Mouse (Mus musculus) liver, embryonic 13.5 days (tissue): ENCODE measurements around the gene Idnk. TPM values are rescaled to one million over a fixed set of nuclear protein-coding genes. Genes with fewer than 3 reads are reported as not detected.

Experiments
- ATAC-seq: fragments of 200-750 bp; cut with Nextera tagmentation; 2 replicates; pipeline ENCODE4 v1.8.0; 2017; ENCODE audit warnings: low read depth, mild to moderate bottlenecking, moderate number of reproducible peaks, moderate library complexity
- DNase-seq: peaks from one replicate; pipeline ENCODE4 v3.0.0; 2022
- H3K27ac ChIP-seq: fragments of 300-500 bp; sonication (generic); 2 replicates; pipeline ENCODE4 v1.5.1; 2015; ENCODE audit warnings: moderate library complexity, mild to moderate bottlenecking, inconsistent platforms
- H3K27me3 ChIP-seq: fragments of 300-500 bp; sonication (generic); 2 replicates; pipeline ENCODE4 v1.6.1; 2015; ENCODE audit warnings: mild to moderate bottlenecking, inconsistent platforms
- H3K36me3 ChIP-seq: fragments of 300-500 bp; sonication (generic); 2 replicates; pipeline ENCODE4 v1.6.1; 2015; ENCODE audit warnings: mild to moderate bottlenecking, inconsistent platforms
- H3K4me1 ChIP-seq: fragments of 300-500 bp; sonication (generic); replicated peaks from 2 replicates; pipeline ENCODE4 v1.6.1; 2015; ENCODE audit warnings: inconsistent platforms
- H3K4me2 ChIP-seq: fragments of 300-500 bp; sonication (generic); 2 replicates; pipeline ENCODE4 v1.6.1; 2015; ENCODE audit warnings: inconsistent platforms, mild to moderate bottlenecking, moderate library complexity
- H3K4me3 ChIP-seq: fragments of 300-500 bp; sonication (generic); replicated peaks from 2 replicates; pipeline ENCODE4 v1.5.1; 2015; ENCODE audit warnings: mild to moderate bottlenecking, inconsistent platforms
- H3K9ac ChIP-seq: fragments of 300-500 bp; sonication (generic); 2 replicates; pipeline ENCODE4 v1.6.1; 2015; ENCODE audit warnings: mild to moderate bottlenecking, inconsistent platforms
- H3K9me3 ChIP-seq: fragments of 300-500 bp; sonication (generic); replicated peaks from 2 replicates; pipeline ENCODE4 v1.6.1; 2016; ENCODE audit warnings: inconsistent platforms
- WGBS: fragments of 180-500 bp; shearing (Covaris S2); methylation state at CpG from one replicate; pipeline ENCODE4 v1.1.7; 2015; ENCODE audit not compliant: insufficient replicate concordance; 5-methylcytosine and 5-hydroxymethylcytosine counted together
- polyA plus RNA-seq: library from polyadenylated mRNA; unstranded; fragments of >200 nt; fragmentation: Nextera tagmentation; extraction: Ambion mirVana; gene quantifications from 2 replicates; pipeline ENCODE4 v1.2.1, GENCODE M21; 2015

The Idnk gene
- polyA plus RNA-seq, 1 experiment from 2014 or later: 21.8 TPM

GRCm38 (mm10) chr13:58197211-58197610, 39.8 kb downstream of the Idnk start:
- Histone ChIP-seq H3K27ac (no peak overlapping the region), H3K27me3 (no peaks in the 10 kb centered on the region), H3K4me3 (no peak overlapping the region), H3K4me2 (no peak overlapping the region), H3K9ac (no peak overlapping the region), H3K4me1 (peaks cover 5% of the 10 kb centered on the region; the same call in 1 of the 2 replicates), H3K9me3 (no peaks in the 10 kb centered on the region), H3K36me3 (peaks cover 44% of the 10 kb centered on the region)
- 74% methylated on average over 3 of the region's 3 CpGs for WGBS
- no peak for ATAC-seq
- DNase-seq: no peak

- DNase-seq: no peak
- H3K4me1 ChIP-seq: peaks cover 7% of the 10 kb centered on the region; the same call in 1 of the 2 replicates
- ATAC-seq: no peak
- H3K27ac ChIP-seq: no peak overlapping the region
- H3K36me3 ChIP-seq: peaks cover 38% of the 10 kb centered on the region
- H3K9me3 ChIP-seq: no peaks in the 10 kb centered on the region
- WGBS: 84% methylated on average over 7 of the region's 7 CpGs
- H3K27me3 ChIP-seq: no peaks in the 10 kb centered on the region
- no peak overlapping the region for H3K4me3 ChIP-seq
- H3K9ac ChIP-seq: no peak overlapping the region
- H3K4me2 ChIP-seq: no peak overlapping the region
Measured at GRCm38 (mm10) chr13:58197981-58198640, 40.7 kb downstream of the Idnk start.

DNA sequence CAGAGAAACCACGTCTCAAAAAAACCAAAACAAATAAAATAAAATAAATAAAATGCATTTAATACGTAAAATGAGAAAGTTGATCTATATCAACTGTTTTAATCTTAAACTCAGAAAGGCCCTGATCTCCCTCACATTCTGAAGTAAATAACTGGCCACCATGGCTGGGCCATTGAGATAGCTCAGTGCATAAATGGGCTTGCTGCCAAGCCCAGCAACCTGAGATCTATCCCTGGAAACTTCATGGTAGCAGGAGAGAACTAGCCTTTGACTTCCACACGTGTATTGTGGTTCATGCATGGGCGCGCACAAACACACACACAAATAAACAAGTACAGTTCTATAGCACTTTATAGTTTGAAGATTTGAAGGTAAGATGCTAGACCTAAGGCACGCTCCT, 43.9 kb downstream of the Idnk start:
- Histone ChIP-seq H3K36me3 (peaks cover 15% of the 10 kb centered on the region), H3K4me1 (peaks cover 20% of the 10 kb centered on the region), H3K4me2 (no peak overlapping the region), H3K9ac (no peak overlapping the region), H3K27me3 (no peaks in the 10 kb centered on the region), H3K27ac (no peak overlapping the region), H3K9me3 (no peaks in the 10 kb centered on the region), H3K4me3 (no peak overlapping the region)
- WGBS: 79% methylated on average over 6 of the region's 6 CpGs
- ATAC-seq (no peak), DNase-seq (no peak)

DNA sequence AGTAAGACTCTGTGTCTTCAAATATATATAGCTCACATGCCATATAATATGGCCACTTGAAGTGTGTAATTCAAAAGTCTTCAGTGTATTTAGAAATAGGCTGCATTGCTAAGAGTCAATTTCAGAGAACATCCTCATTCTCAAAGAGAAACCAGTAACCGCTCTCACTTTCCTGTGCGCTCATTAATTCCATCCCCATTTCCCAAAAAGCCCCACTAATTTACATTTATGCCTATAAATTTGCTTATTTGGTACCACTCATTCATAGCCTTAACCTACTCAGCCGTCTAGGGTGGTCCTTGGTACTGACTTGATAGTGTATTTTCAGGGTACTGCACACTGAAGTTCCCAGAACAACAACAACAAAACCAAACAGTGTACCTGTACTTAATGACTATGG, 44.5 kb downstream of the Idnk start:
- H3K36me3 ChIP-seq: peaks cover 12% of the 10 kb centered on the region
- no peak overlapping the region for H3K27ac ChIP-seq
- 78% methylated on average over 3 of the region's 3 CpGs for WGBS
- ATAC-seq: no peak
- H3K4me3 ChIP-seq: no peak overlapping the region
- H3K9me3 ChIP-seq: no peaks in the 10 kb centered on the region
- H3K4me1 ChIP-seq: peaks cover 26% of the 10 kb centered on the region
- no peak for DNase-seq
- H3K9ac ChIP-seq: no peak overlapping the region
- no peak overlapping the region for H3K4me2 ChIP-seq
- no peaks in the 10 kb centered on the region for H3K27me3 ChIP-seq

GRCm38 (mm10) chr13:58202903-58203302, 45.5 kb downstream of the Idnk start:
- no peak overlapping the region for H3K4me3 ChIP-seq
- H3K27ac ChIP-seq: no peak overlapping the region
- DNase-seq (no peak), ATAC-seq (no peak)
- no peak overlapping the region for H3K9ac ChIP-seq
- H3K9me3 ChIP-seq: no peaks in the 10 kb centered on the region
- peaks cover 30% of the 10 kb centered on the region for H3K4me1 ChIP-seq
- no peak overlapping the region for H3K4me2 ChIP-seq
- H3K36me3 ChIP-seq: peaks cover 3% of the 10 kb centered on the region
- no peaks in the 10 kb centered on the region for H3K27me3 ChIP-seq
- 90% methylated on average over 1 of the region's 1 CpGs for WGBS

DNA sequence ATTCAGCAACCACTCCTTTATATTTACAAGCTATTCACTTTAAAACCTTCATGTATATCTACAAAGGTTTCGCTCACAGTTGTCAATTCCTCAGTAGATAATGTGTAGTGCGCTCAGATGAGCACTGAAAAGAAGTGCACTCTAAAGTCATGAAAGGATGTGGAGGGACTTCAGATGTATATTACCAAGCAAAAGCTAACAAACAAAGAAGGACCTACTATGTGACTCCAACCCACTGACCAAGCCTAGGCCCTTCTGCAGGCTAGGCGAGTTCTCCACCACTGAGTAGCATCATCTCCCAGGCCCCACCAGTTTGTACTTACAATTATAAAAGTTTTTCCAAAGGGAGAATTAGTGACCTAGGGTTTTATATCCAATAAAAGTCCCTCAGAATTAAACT, 46.8 kb downstream of the Idnk start:
- no peak for DNase-seq
- no peaks in the 10 kb centered on the region for H3K27me3 ChIP-seq
- H3K9ac ChIP-seq: no peak overlapping the region
- H3K4me2 ChIP-seq: no peak overlapping the region
- no peaks in the 10 kb centered on the region for H3K9me3 ChIP-seq
- H3K27ac ChIP-seq: no peak overlapping the region
- WGBS: 82% methylated on average over 3 of the region's 3 CpGs
- H3K4me3 ChIP-seq: no peak overlapping the region
- H3K4me1 ChIP-seq: peaks cover 36% of the 10 kb centered on the region
- ATAC-seq: no peak
- H3K36me3 ChIP-seq: no peaks in the 10 kb centered on the region

- no peaks in the 10 kb centered on the region for H3K36me3 ChIP-seq
- H3K4me3 ChIP-seq: no peak overlapping the region
- no peak overlapping the region for H3K27ac ChIP-seq
- peaks cover 42% of the 10 kb centered on the region for H3K4me1 ChIP-seq
- WGBS: 30% methylated on average over 4 of the region's 4 CpGs
- no peak overlapping the region for H3K9ac ChIP-seq
- no peak for DNase-seq
- H3K4me2 ChIP-seq: no peak overlapping the region
- H3K27me3 ChIP-seq: no peaks in the 10 kb centered on the region
- H3K9me3 ChIP-seq: no peaks in the 10 kb centered on the region
- ATAC-seq: no peak
Measured at GRCm38 (mm10) chr13:58204986-58205385, 47.5 kb downstream of the Idnk start.

- Histone ChIP-seq H3K27me3 (no peaks in the 10 kb centered on the region), H3K27ac (no peak overlapping the region), H3K4me1 (peaks cover 50% of the 10 kb centered on the region), H3K4me3 (no peak overlapping the region), H3K9ac (no peak overlapping the region), H3K4me2 (no peak overlapping the region), H3K9me3 (no peaks in the 10 kb centered on the region), H3K36me3 (0 out of 2 replicates have a peak, but pooled peaks cover 3% of the 10 kb centered on the region)
- DNase-seq: no peak
- no peak for ATAC-seq
- 67% methylated on average over 4 of the region's 4 CpGs for WGBS
Measured at GRCm38 (mm10) chr13:58206084-58206483, 48.6 kb downstream of the Idnk start.

DNA sequence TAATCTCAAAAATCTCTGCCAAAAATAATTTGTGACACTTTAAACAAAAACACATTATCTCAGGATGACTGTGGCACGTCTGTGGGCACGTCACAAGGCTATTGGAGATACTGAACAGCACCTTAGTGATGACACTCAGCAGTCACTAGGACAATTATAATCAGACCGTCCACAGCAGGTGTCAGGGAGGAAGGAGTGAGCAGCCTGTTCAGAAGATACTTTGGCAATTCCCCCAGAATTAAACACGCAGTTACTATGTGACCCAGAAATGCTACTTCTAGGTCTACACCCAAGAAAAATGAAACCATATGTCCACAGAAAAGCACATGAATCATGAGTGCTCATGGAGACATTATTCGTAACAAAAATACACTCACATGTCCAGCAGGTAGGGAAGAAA, 53.0 kb downstream of the Idnk start:
- no peak for ATAC-seq

DNA sequence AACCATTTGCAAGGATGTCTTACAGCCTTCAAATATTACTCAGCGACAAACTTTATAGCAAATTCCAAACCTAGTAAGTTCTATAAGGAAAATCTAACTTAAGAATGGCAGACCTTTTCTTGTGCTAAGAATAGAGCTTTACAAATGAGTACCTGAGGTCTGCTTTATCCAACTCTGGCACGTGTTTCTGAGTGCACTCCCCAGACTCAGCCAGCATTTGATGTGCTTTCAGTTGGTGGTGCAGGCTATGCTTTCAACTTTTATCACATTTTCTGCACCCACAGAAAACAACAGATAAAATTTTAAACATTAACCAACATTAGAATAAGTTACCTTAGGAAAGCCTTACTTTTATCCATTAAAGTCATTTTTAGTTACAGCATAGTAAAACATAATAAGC, 55.1 kb downstream of the Idnk start:
- no peak for ATAC-seq
- no peak for DNase-seq
- Histone ChIP-seq H3K9ac (no peak overlapping the region), H3K9me3 (no peaks in the 10 kb centered on the region), H3K36me3 (0 out of 2 replicates have a peak, but pooled peaks cover 3% of the 10 kb centered on the region), H3K4me1 (peaks cover 57% of the 10 kb centered on the region), H3K4me2 (no peak overlapping the region), H3K4me3 (no peak overlapping the region), H3K27ac (no peak overlapping the region), H3K27me3 (no peaks in the 10 kb centered on the region)
- 59% methylated on average over 2 of the region's 2 CpGs for WGBS

More for the DNA sequence above, 53.0 kb downstream of the Idnk start:
- H3K4me3 ChIP-seq: no peak overlapping the region
- 0 out of 2 replicates have a peak, but pooled peaks cover 3% of the 10 kb centered on the region for H3K36me3 ChIP-seq
- WGBS: 69% methylated on average over 5 of the region's 5 CpGs
- H3K27me3 ChIP-seq: no peaks in the 10 kb centered on the region
- H3K27ac ChIP-seq: no peak overlapping the region
- peaks cover 57% of the 10 kb centered on the region for H3K4me1 ChIP-seq
- no peak overlapping the region for H3K4me2 ChIP-seq
- DNase-seq: no peak
- H3K9me3 ChIP-seq: no peaks in the 10 kb centered on the region
- no peak overlapping the region for H3K9ac ChIP-seq

- ATAC-seq (no peak), DNase-seq (no peak)
- peak overlapping the region; percentile 98; the same call in 1 of the 2 replicates for H3K9ac ChIP-seq
- H3K4me2 ChIP-seq: peak overlapping the region; percentile 90
- H3K4me3 ChIP-seq: peak overlapping the region; percentile 98
- no peaks in the 10 kb centered on the region for H3K9me3 ChIP-seq
- 71% methylated on average over 8 of the region's 8 CpGs for WGBS
- H3K36me3 ChIP-seq: 0 out of 2 replicates have a peak, but pooled peaks cover 3% of the 10 kb centered on the region
- no peaks in the 10 kb centered on the region for H3K27me3 ChIP-seq
- peaks cover 53% of the 10 kb centered on the region for H3K4me1 ChIP-seq
- no peak overlapping the region for H3K27ac ChIP-seq
Measured at GRCm38 (mm10) chr13:58213801-58214200, 56.4 kb downstream of the Idnk start.
